Mouse (Mus musculus): ENCODE results near the gene Krt7. TPM values are rescaled to one million over a fixed set of nuclear protein-coding genes. Genes with fewer than 3 reads are reported as not detected.

The Krt7 gene
- total and polyA plus RNA-seq, 3 experiments, result 0.55 to 2.5 (median 0.81) TPM

DNA sequence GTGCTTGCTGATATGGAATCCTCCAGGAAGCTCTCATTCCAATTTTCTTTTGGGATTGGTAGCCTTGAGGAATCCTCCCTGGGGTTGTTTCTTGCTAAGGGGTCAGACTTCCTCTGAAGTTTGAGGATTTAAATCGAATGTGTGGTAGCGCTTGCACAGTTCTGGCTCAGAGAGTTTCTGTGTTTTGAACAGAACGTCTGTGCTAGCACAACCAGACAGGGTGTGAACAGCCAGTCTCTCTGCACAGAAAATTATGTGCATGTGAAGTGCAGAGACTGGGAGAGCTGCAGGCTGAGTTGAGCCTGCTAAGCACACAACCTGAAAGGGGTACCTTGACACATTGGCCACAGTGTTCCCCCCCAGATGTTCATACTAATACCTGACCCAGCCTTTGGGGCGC lies 30.0 kb downstream of the Krt7 start:
- Histone ChIP-seq H3K4me3 (replicated peaks in 1 of 3; ENCODE audit: low read depth in 2 of 3, low read length in 2 of 3, poor library complexity in 1 of 3) (no peak overlapping the region), H3K4me1 (ENCODE audit: control insufficient read depth in 1 of 2, insufficient read depth in 2 of 2) (peaks cover 0 to 5% of the 10 kb centered on the region in 2 experiments; a peak in 2 of 4 replicates), H3K9ac (ENCODE audit: insufficient read depth, low read depth) (no peak overlapping the region), H3K27me3 (replicated peaks) (peaks cover 63% of the 10 kb centered on the region), H3K4me2 (ENCODE audit: insufficient read depth, low read depth, poor library complexity, severe bottlenecking) (no peak overlapping the region), H3K36me3 (replicated peaks in 1 of 2; ENCODE audit: control insufficient read depth in 1 of 2, insufficient read depth in 1 of 2, low read length in 1 of 2) (no peaks in the 10 kb centered on the region), H3K27ac (ENCODE audit: insufficient read depth, low read depth) (no peak overlapping the region), H3K79me2 (replicated peaks; ENCODE audit: control insufficient read depth, extremely low read depth, insufficient read depth, poor library complexity, severe bottlenecking) (no peaks in the 10 kb centered on the region), H3K9me3 (replicated peaks; ENCODE audit: low read length) (no peaks in the 10 kb centered on the region)
- no peak for DNase-seq (ENCODE audit: extremely low read depth)
- dilution Hi-C loops (cut with MboI; ENCODE audit: extremely low pct_ligation_motif_present, extremely low pct_unique_long_range_greater_than_20kb, low sequenced_read_pairs), result no loop called here
- in situ Hi-C loops (cut with MboI; ENCODE audit: low pct_ligation_motif_present, low pct_unique_long_range_greater_than_20kb, low sequenced_read_pairs), result no loop called here
- no peak for TF ChIP-seq TBP (conservative IDR thresholded peaks at IDR 0.05; ENCODE audit: low read depth, low read length)
- no peak for TF ChIP-seq POLR2A (IDR thresholded peaks at IDR 0.05; ENCODE audit: low read depth, low read length)
- no peak for TF ChIP-seq USF1 (IDR thresholded peaks at IDR 0.05; ENCODE audit: low read depth, low read length)
- TF ChIP-seq GABPA (IDR thresholded peaks at IDR 0.05; ENCODE audit: insufficient replicate concordance, low read depth, low read length), result no peak

DNA sequence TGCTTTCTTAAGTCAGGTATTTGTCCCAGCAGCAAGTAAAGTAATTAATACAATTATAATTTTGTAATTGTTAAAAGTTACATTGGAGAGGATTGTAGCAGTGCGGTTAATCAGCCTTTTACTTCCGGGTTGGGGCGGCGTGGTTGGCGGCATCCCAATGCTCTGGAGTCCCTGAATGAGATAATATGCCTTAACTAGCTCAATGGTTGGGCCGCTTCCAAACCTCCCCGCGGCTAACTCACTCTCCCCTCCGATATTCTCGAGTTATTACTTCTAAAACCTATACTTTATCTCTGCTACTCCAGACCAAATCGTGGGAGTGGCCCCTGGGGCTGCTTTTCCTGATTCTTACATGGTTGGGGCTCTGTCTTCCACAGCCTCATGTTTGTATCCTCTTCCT lies 35.7 kb downstream of the Krt7 start:
- Histone ChIP-seq H3K9me3 (replicated peaks; ENCODE audit: low read length) (no peaks in the 10 kb centered on the region), H3K79me2 (replicated peaks; ENCODE audit: control insufficient read depth, extremely low read depth, insufficient read depth, poor library complexity, severe bottlenecking) (no peaks in the 10 kb centered on the region), H3K4me3 (replicated peaks in 1 of 3; ENCODE audit: low read depth in 2 of 3, low read length in 2 of 3, poor library complexity in 1 of 3) (no peak overlapping the region), H3K27me3 (replicated peaks) (peaks cover 80% of the 10 kb centered on the region), H3K4me1 (ENCODE audit: control insufficient read depth in 1 of 2, insufficient read depth in 2 of 2) (no peaks in the 10 kb centered on the region), H3K9ac (ENCODE audit: insufficient read depth, low read depth) (no peak overlapping the region), H3K4me2 (ENCODE audit: insufficient read depth, low read depth, poor library complexity, severe bottlenecking) (no peak overlapping the region), H3K36me3 (replicated peaks in 1 of 2; ENCODE audit: control insufficient read depth in 1 of 2, insufficient read depth in 1 of 2, low read length in 1 of 2) (no peaks in the 10 kb centered on the region), H3K27ac (ENCODE audit: insufficient read depth, low read depth) (no peak overlapping the region)
- TF ChIP-seq POLR2AphosphoS2 (IDR thresholded peaks at IDR 0.05; ENCODE audit: low read depth, low read length) (no peak), MEF2A (IDR thresholded peaks at IDR 0.05; ENCODE audit: borderline replicate concordance, low read depth, low read length) (no peak), ZC3H11A (IDR thresholded peaks at IDR 0.05; ENCODE audit: low read depth, low read length) (no peak), USF2 (conservative IDR thresholded peaks at IDR 0.05; ENCODE audit: low read depth, low read length) (no peak), ZMIZ1 (IDR thresholded peaks at IDR 0.05; ENCODE audit: low read depth, low read length) (no peak), TBP (conservative IDR thresholded peaks at IDR 0.05; ENCODE audit: low read depth, low read length) (no peak), NELFE (IDR thresholded peaks at IDR 0.05; ENCODE audit: low read depth, low read length) (no peak), SMC3 (IDR thresholded peaks at IDR 0.05; ENCODE audit: low read depth, low read length) (no peak), KAT2A (IDR thresholded peaks at IDR 0.05; ENCODE audit: insufficient replicate concordance, low read length) (no peak), IRF4 (IDR thresholded peaks at IDR 0.05; ENCODE audit: low read depth, low read length) (no peak), POLR2A (IDR thresholded peaks at IDR 0.05; ENCODE audit: low read depth, low read length) (no peak), GABPA (IDR thresholded peaks at IDR 0.05; ENCODE audit: insufficient replicate concordance, low read depth, low read length) (no peak), MAFK (IDR thresholded peaks at IDR 0.05; ENCODE audit: insufficient replicate concordance, low read length) (no peak), ZNF384 (IDR thresholded peaks at IDR 0.05; ENCODE audit: low read depth, low read length) (no peak), CHD1 (IDR thresholded peaks at IDR 0.05; ENCODE audit: low read depth, low read length) (no peak), MXI1 (IDR thresholded peaks at IDR 0.05; ENCODE audit: low read depth, low read length) (no peak), USF1 (IDR thresholded peaks at IDR 0.05; ENCODE audit: low read depth, low read length) (no peak), RCOR1 (conservative IDR thresholded peaks at IDR 0.05; ENCODE audit: low read depth, low read length) (no peak), ETS1 (conservative IDR thresholded peaks at IDR 0.05; ENCODE audit: low read depth, low read length) (no peak)
- DNase-seq (ENCODE audit: extremely low read depth), result no peak
- dilution Hi-C loops (cut with MboI; ENCODE audit: extremely low pct_ligation_motif_present, extremely low pct_unique_long_range_greater_than_20kb, low sequenced_read_pairs) (no loop called here), in situ Hi-C loops (cut with MboI; ENCODE audit: low pct_ligation_motif_present, low pct_unique_long_range_greater_than_20kb, low sequenced_read_pairs) (no loop called here)
